Mouse (Mus musculus) MEL (cell line): Measurements from ENCODE around the gene Aldoc.

Source experiments
- BHLHE40 ChIP-seq: IDR thresholded peaks from 2 replicates; pipeline ENCODE4 v1.6.1; 2012; ENCODE audit warnings: low read depth, mild to moderate bottlenecking, inconsistent platforms, low read length, improper control_type of control experiment, borderline replicate concordance
- E2F4 ChIP-seq: IDR thresholded peaks from 2 replicates; pipeline ENCODE4 v1.6.1; 2011; ENCODE audit warnings: low read depth, low read length, improper control_type of control experiment, borderline replicate concordance
- ELF1 ChIP-seq: IDR thresholded peaks from 2 replicates; pipeline ENCODE4 v1.6.1; 2014; ENCODE audit warnings: low read depth, mild to moderate bottlenecking, inconsistent platforms, low read length, improper control_type of control experiment, moderate library complexity
- MAX ChIP-seq: IDR thresholded peaks from 2 replicates; pipeline ENCODE4 v1.6.1; 2011; ENCODE audit warnings: low read length, improper control_type of control experiment
- MYB ChIP-seq: IDR thresholded peaks from 2 replicates; pipeline ENCODE4 v1.6.1; 2011; ENCODE audit warnings: mild to moderate bottlenecking, low read depth, low read length, improper control_type of control experiment
- POLR2A ChIP-seq, 2 experiments: IDR thresholded peaks; 2 replicates each; pipeline ENCODE4 v1.6.1; 2011 to 2012; ENCODE audit warnings: low read length in 2 of 2, mild to moderate bottlenecking in 2 of 2, control low read depth in 1 of 2, improper control_type of control experiment in 1 of 2, low read depth in 1 of 2, moderate library complexity in 1 of 2; ENCODE audit not compliant: control insufficient read depth in 1 of 2, insufficient read depth in 1 of 2, poor library complexity in 1 of 2
- ZKSCAN1 ChIP-seq: IDR thresholded peaks from 2 replicates; pipeline ENCODE4 v1.6.1; 2012; ENCODE audit warnings: low read depth, mild to moderate bottlenecking, inconsistent platforms, low read length, improper control_type of control experiment, moderate library complexity
- ZNF384 ChIP-seq: IDR thresholded peaks from 2 replicates; pipeline ENCODE4 v1.6.1; 2012; ENCODE audit warnings: low read depth, mild to moderate bottlenecking, inconsistent platforms, low read length, improper control_type of control experiment

- TF ChIP-seq BHLHE40 (no peak), ELF1 (no peak), ZKSCAN1 (no peak), E2F4 (no peak), ZNF384 (no peak), MAX (no peak), MYB (no peak), POLR2A (IDR thresholded peaks at IDR 0.05; ENCODE audit: control insufficient read depth in 1 of 2, insufficient read depth in 1 of 2, low read depth in 1 of 2, low read length in 2 of 2, poor library complexity in 1 of 2) (no peak)
Observed at GRCm38 (mm10) chr11:78374147-78374546, 51.4 kb downstream of the Aldoc start.
